Mouse (Mus musculus): Measurements from ENCODE around the gene Prep.

DNA sequence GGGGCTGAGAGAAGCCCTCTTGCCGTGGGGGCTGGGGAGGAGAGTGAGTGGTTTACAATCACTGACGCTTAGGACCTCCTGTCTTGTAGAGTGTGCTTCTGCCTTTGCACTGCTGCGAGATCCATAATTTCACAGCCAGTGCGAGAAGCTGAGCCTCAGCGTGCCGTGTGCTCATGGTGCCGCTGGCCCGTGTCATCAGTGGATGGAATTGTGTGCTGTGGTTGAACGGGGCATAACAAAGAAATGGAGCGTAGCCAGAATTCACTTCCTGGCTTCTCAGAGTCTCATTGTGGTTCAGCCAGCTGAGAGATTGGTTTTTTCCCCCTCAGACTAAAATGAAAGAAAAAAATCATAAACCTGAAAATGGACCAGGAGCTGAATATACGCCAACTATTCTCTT lies 62.1 kb downstream of the Prep start:
- TF ChIP-seq POLR2A (IDR thresholded peaks at IDR 0.05; ENCODE audit: low read depth, low read length) (no peak), CTCF (IDR thresholded peaks at IDR 0.05; ENCODE audit: extremely low read depth, insufficient read depth, insufficient read length, insufficient replicate concordance) (no peak)

Measured in spleen, adult 2 months (tissue).